Mouse (Mus musculus): ENCODE measurements around the gene Phospho2.

GRCm38 (mm10) chr2:69830116-69830515, 40.7 kb downstream of the Phospho2 start:
- TF ChIP-seq POLR2A (IDR thresholded peaks at IDR 0.05; ENCODE audit: low read depth, low read length) (no peak), CTCF (conservative IDR thresholded peaks at IDR 0.05; ENCODE audit: insufficient read depth, insufficient read length, low read depth, low read length) (no peak)

Measured in kidney, adult 2 months (tissue).